Mouse (Mus musculus): Measurements from ENCODE around the gene Ywhag. TPM values are rescaled to one million over a fixed set of nuclear protein-coding genes. Genes with fewer than 3 reads are reported as not detected.

Ywhag gene
- polyA plus RNA-seq, 1 experiment from 2014 or later, result 431 TPM

GRCm38 (mm10) chr5:135923901-135924300 lies 10.5 kb downstream of the Ywhag start:
- no peak for ATAC-seq (ENCODE audit: low read depth)
- peaks cover 23% of the 10 kb centered on the region for H3K36me3 ChIP-seq (ENCODE audit: control insufficient read depth, insufficient read depth, low read length)
- 90% methylated on average over 7 of the region's 7 CpGs for WGBS
- H3K9me3 ChIP-seq (ENCODE audit: control insufficient read depth, low read length), result no peaks in the 10 kb centered on the region
- H3K27ac ChIP-seq (ENCODE audit: low read depth, low read length), result no peak overlapping the region
- no peak overlapping the region for H3K4me2 ChIP-seq (ENCODE audit: low read depth, low read length)
- H3K27me3 ChIP-seq (ENCODE audit: control insufficient read depth, insufficient read depth, low read length), result no peaks in the 10 kb centered on the region
- no peak overlapping the region for H3K9ac ChIP-seq (replicated peaks; ENCODE audit: low read depth, low read length)
- no peak overlapping the region for H3K4me3 ChIP-seq (ENCODE audit: low read depth, low read length)
- 0 out of 2 replicates have a peak, but pooled peaks cover 3% of the 10 kb centered on the region for H3K4me1 ChIP-seq (ENCODE audit: control insufficient read depth, insufficient read depth, low read length)

- no peak overlapping the region for H3K4me2 ChIP-seq (ENCODE audit: low read depth, low read length)
- no peak overlapping the region for H3K9ac ChIP-seq (replicated peaks; ENCODE audit: low read depth, low read length)
- no peaks in the 10 kb centered on the region for H3K27me3 ChIP-seq (ENCODE audit: control insufficient read depth, insufficient read depth, low read length)
- H3K36me3 ChIP-seq (ENCODE audit: control insufficient read depth, insufficient read depth, low read length), result peaks cover 23% of the 10 kb centered on the region
- H3K27ac ChIP-seq (ENCODE audit: low read depth, low read length), result no peak overlapping the region
- no peak for ATAC-seq (ENCODE audit: low read depth)
- H3K4me3 ChIP-seq (ENCODE audit: low read depth, low read length), result no peak overlapping the region
- H3K4me1 ChIP-seq (ENCODE audit: control insufficient read depth, insufficient read depth, low read length), result no peaks in the 10 kb centered on the region
- 96% methylated on average over 3 of the region's 3 CpGs for WGBS
- H3K9me3 ChIP-seq (ENCODE audit: control insufficient read depth, low read length), result no peaks in the 10 kb centered on the region
Observed at GRCm38 (mm10) chr5:135919902-135920301, 14.5 kb downstream of the Ywhag start.

- Histone ChIP-seq H3K4me2 (ENCODE audit: low read depth, low read length) (no peak overlapping the region), H3K4me3 (ENCODE audit: low read depth, low read length) (no peak overlapping the region), H3K9ac (replicated peaks; ENCODE audit: low read depth, low read length) (no peak overlapping the region), H3K4me1 (ENCODE audit: control insufficient read depth, insufficient read depth, low read length) (no peaks in the 10 kb centered on the region), H3K9me3 (ENCODE audit: control insufficient read depth, low read length) (no peaks in the 10 kb centered on the region), H3K27ac (ENCODE audit: low read depth, low read length) (no peak overlapping the region), H3K27me3 (ENCODE audit: control insufficient read depth, insufficient read depth, low read length) (no peaks in the 10 kb centered on the region), H3K36me3 (ENCODE audit: control insufficient read depth, insufficient read depth, low read length) (peaks cover 23% of the 10 kb centered on the region)
- ATAC-seq (ENCODE audit: low read depth), result no peak
- WGBS, result over 99% methylated on average over 5 of the region's 5 CpGs
Observed at GRCm38 (mm10) chr5:135918593-135918992, 15.8 kb downstream of the Ywhag start.

GRCm38 (mm10) chr5:135918059-135918437 lies 16.4 kb downstream of the Ywhag start:
- Histone ChIP-seq H3K27ac (ENCODE audit: low read depth, low read length) (no peak overlapping the region), H3K9ac (replicated peaks; ENCODE audit: low read depth, low read length) (no peak overlapping the region), H3K27me3 (ENCODE audit: control insufficient read depth, insufficient read depth, low read length) (no peaks in the 10 kb centered on the region), H3K36me3 (ENCODE audit: control insufficient read depth, insufficient read depth, low read length) (peaks cover 23% of the 10 kb centered on the region), H3K4me1 (ENCODE audit: control insufficient read depth, insufficient read depth, low read length) (no peaks in the 10 kb centered on the region), H3K9me3 (ENCODE audit: control insufficient read depth, low read length) (no peaks in the 10 kb centered on the region), H3K4me3 (ENCODE audit: low read depth, low read length) (no peak overlapping the region), H3K4me2 (ENCODE audit: low read depth, low read length) (no peak overlapping the region)
- no peak for ATAC-seq (ENCODE audit: low read depth)
- 98% methylated on average over 5 of the region's 5 CpGs for WGBS

- Histone ChIP-seq H3K27ac (ENCODE audit: low read depth, low read length) (no peak overlapping the region), H3K27me3 (ENCODE audit: control insufficient read depth, insufficient read depth, low read length) (no peaks in the 10 kb centered on the region), H3K9ac (replicated peaks; ENCODE audit: low read depth, low read length) (no peak overlapping the region), H3K36me3 (ENCODE audit: control insufficient read depth, insufficient read depth, low read length) (peaks cover 21% of the 10 kb centered on the region), H3K4me1 (ENCODE audit: control insufficient read depth, insufficient read depth, low read length) (no peaks in the 10 kb centered on the region), H3K4me3 (ENCODE audit: low read depth, low read length) (no peak overlapping the region), H3K4me2 (ENCODE audit: low read depth, low read length) (no peak overlapping the region), H3K9me3 (ENCODE audit: control insufficient read depth, low read length) (no peaks in the 10 kb centered on the region)
- no peak for ATAC-seq (ENCODE audit: low read depth)
- WGBS, result 95% methylated on average over 8 of the region's 8 CpGs
Observed at GRCm38 (mm10) chr5:135917327-135918058, 16.9 kb downstream of the Ywhag start.

GRCm38 (mm10) chr5:135916601-135917000 lies 17.8 kb downstream of the Ywhag start:
- H3K36me3 ChIP-seq (ENCODE audit: control insufficient read depth, insufficient read depth, low read length), result peaks cover 12% of the 10 kb centered on the region
- WGBS, result 93% methylated on average over 3 of the region's 3 CpGs
- H3K27me3 ChIP-seq (ENCODE audit: control insufficient read depth, insufficient read depth, low read length), result no peaks in the 10 kb centered on the region
- H3K4me1 ChIP-seq (ENCODE audit: control insufficient read depth, insufficient read depth, low read length), result no peaks in the 10 kb centered on the region
- ATAC-seq (ENCODE audit: low read depth), result no peak
- H3K4me3 ChIP-seq (ENCODE audit: low read depth, low read length), result no peak overlapping the region
- no peak overlapping the region for H3K4me2 ChIP-seq (ENCODE audit: low read depth, low read length)
- H3K9ac ChIP-seq (replicated peaks; ENCODE audit: low read depth, low read length), result no peak overlapping the region
- no peak overlapping the region for H3K27ac ChIP-seq (ENCODE audit: low read depth, low read length)
- H3K9me3 ChIP-seq (ENCODE audit: control insufficient read depth, low read length), result no peaks in the 10 kb centered on the region

- H3K27ac ChIP-seq (ENCODE audit: low read depth, low read length), result no peak overlapping the region
- H3K9ac ChIP-seq (replicated peaks; ENCODE audit: low read depth, low read length), result no peak overlapping the region
- H3K9me3 ChIP-seq (ENCODE audit: control insufficient read depth, low read length), result no peaks in the 10 kb centered on the region
- H3K4me1 ChIP-seq (ENCODE audit: control insufficient read depth, insufficient read depth, low read length), result no peaks in the 10 kb centered on the region
- no peak overlapping the region for H3K4me3 ChIP-seq (ENCODE audit: low read depth, low read length)
- ATAC-seq (ENCODE audit: low read depth), result no peak
- WGBS, result 86% methylated on average over 6 of the region's 6 CpGs
- H3K4me2 ChIP-seq (ENCODE audit: low read depth, low read length), result no peak overlapping the region
- peaks cover 14% of the 10 kb centered on the region for H3K36me3 ChIP-seq (ENCODE audit: control insufficient read depth, insufficient read depth, low read length)
- H3K27me3 ChIP-seq (ENCODE audit: control insufficient read depth, insufficient read depth, low read length), result no peaks in the 10 kb centered on the region
Observed at GRCm38 (mm10) chr5:135916051-135916565, 18.3 kb downstream of the Ywhag start.

- Histone ChIP-seq H3K4me2 (ENCODE audit: low read depth, low read length) (no peak overlapping the region), H3K9ac (replicated peaks; ENCODE audit: low read depth, low read length) (no peak overlapping the region), H3K27me3 (ENCODE audit: control insufficient read depth, insufficient read depth, low read length) (no peaks in the 10 kb centered on the region), H3K4me3 (ENCODE audit: low read depth, low read length) (no peak overlapping the region), H3K27ac (ENCODE audit: low read depth, low read length) (no peak overlapping the region), H3K9me3 (ENCODE audit: control insufficient read depth, low read length) (no peaks in the 10 kb centered on the region), H3K4me1 (ENCODE audit: control insufficient read depth, insufficient read depth, low read length) (no peaks in the 10 kb centered on the region), H3K36me3 (ENCODE audit: control insufficient read depth, insufficient read depth, low read length) (peaks cover 28% of the 10 kb centered on the region)
- ATAC-seq (ENCODE audit: low read depth), result no peak
- 88% methylated on average over 6 of the region's 6 CpGs for WGBS
Observed at GRCm38 (mm10) chr5:135914156-135914555, 20.3 kb downstream of the Ywhag start.

- no peaks in the 10 kb centered on the region for H3K9me3 ChIP-seq (ENCODE audit: control insufficient read depth, low read length)
- H3K4me1 ChIP-seq (ENCODE audit: control insufficient read depth, insufficient read depth, low read length), result 0 out of 2 replicates have a peak, but pooled peaks cover 2% of the 10 kb centered on the region
- peaks cover 27% of the 10 kb centered on the region for H3K36me3 ChIP-seq (ENCODE audit: control insufficient read depth, insufficient read depth, low read length)
- H3K4me2 ChIP-seq (ENCODE audit: low read depth, low read length), result no peak overlapping the region
- H3K27me3 ChIP-seq (ENCODE audit: control insufficient read depth, insufficient read depth, low read length), result no peaks in the 10 kb centered on the region
- ATAC-seq (ENCODE audit: low read depth), result no peak
- 79% methylated on average over 5 of the region's 5 CpGs for WGBS
- H3K4me3 ChIP-seq (ENCODE audit: low read depth, low read length), result no peak overlapping the region
- H3K27ac ChIP-seq (ENCODE audit: low read depth, low read length), result no peak overlapping the region
- H3K9ac ChIP-seq (replicated peaks; ENCODE audit: low read depth, low read length), result no peak overlapping the region
Observed at GRCm38 (mm10) chr5:135913201-135913600, 21.2 kb downstream of the Ywhag start.

Measured in neural tube, embryonic 14.5 days (tissue).